ENCODE assay signal across 9 mouse cellular contexts in genomic region chr1:159686476-159687231, GRCm38 (mm10).
DNase-seq lines count a peak whose midpoint lies in the region; ATAC-seq and TF ChIP-seq lines count a peak whose summit lies in the region.
"Had no signal": no experiment of that assay in that cellular context is flagged by ENCODE, and none has a peak within 500 bp of the region (broad histone marks: within the 10 kb centered on the region; RNA-seq: fewer than 3 reads in every experiment).

No protein-coding gene starts in this region.

- no peaks in the 10 kb centered on the region for H3K36me3 ChIP-seq in neural tube, embryonic 11.5 days (ENCODE audit: control insufficient read depth, insufficient read depth, low read length)
- H3K36me3 ChIP-seq in lung, postnatal 0 days (ENCODE audit: insufficient read depth, low read length) = no peaks in the 10 kb centered on the region

- no peaks in the 10 kb centered on the region for H3K9me3 ChIP-seq in neural tube, embryonic 11.5 days (ENCODE audit: control insufficient read depth, low read length)
- no peaks in the 10 kb centered on the region for H3K9me3 ChIP-seq in lung, postnatal 0 days (ENCODE audit: low read length)
- H3K9me3 ChIP-seq: megakaryocyte, embryonic 14.5 days had no signal

- TF ChIP-seq EP300 in lung, postnatal 0 days (IDR thresholded peaks at IDR 0.05) = no peak

- 49% methylated on average over 9 of the region's 9 CpGs for WGBS in neural tube, embryonic 11.5 days
- 15% methylated on average over 9 of the region's 9 CpGs for WGBS in lung, postnatal 0 days

- no peak overlapping the region for H3K4me3 ChIP-seq in neural tube, embryonic 11.5 days (ENCODE audit: low read depth, low read length)
- no peak overlapping the region for H3K4me3 ChIP-seq in lung, postnatal 0 days (ENCODE audit: low read depth, low read length)
- H3K4me3 ChIP-seq: megakaryocyte, embryonic 14.5 days had no signal

- no peaks in the 10 kb centered on the region for H3K27me3 ChIP-seq in neural tube, embryonic 11.5 days (ENCODE audit: control insufficient read depth, insufficient read depth, low read length)
- H3K27me3 ChIP-seq in lung, postnatal 0 days (replicated peaks; ENCODE audit: insufficient read depth, low read length) = no peaks in the 10 kb centered on the region

- no peak overlapping the region for H3K4me2 ChIP-seq in neural tube, embryonic 11.5 days (ENCODE audit: low read depth)
- no peak overlapping the region for H3K4me2 ChIP-seq in lung, postnatal 0 days (replicated peaks; ENCODE audit: low read depth, low read length)

- peak; percentile 19 for DNase-seq in neural tube, embryonic 11.5 days (ENCODE audit: low spot score)
- no peak for DNase-seq in neural tube, embryonic 10.5 days (ENCODE audit: extremely low spot score, low spot score)
- peak; percentile 98 to 99 for DNase-seq in cerebellum, postnatal 36 days
- DNase-seq in heart, adult 8-10 months (ENCODE audit: low spot score) = peak; percentile 36
- peak; percentile 2 to 40 for DNase-seq in kidney, postnatal 36 days
- peak; percentile 72 for DNase-seq in lung, postnatal 0 days (ENCODE audit: low spot score)
- peak; percentile 23 to 79 for DNase-seq in spleen, postnatal 10 days (ENCODE audit: low spot score in 2 of 2)
- DNase-seq in thymus, postnatal 36 days = no peak

- peak; percentile 54 for ATAC-seq in neural tube, embryonic 11.5 days (ENCODE audit: insufficient read depth, low FRiP score, low TSS enrichment)
- ATAC-seq in lung, postnatal 0 days = peak; percentile 86

- TF ChIP-seq CTCF in lung, postnatal 0 days (IDR thresholded peaks at IDR 0.05) = no peak

- H3K4me1 ChIP-seq in neural tube, embryonic 11.5 days (ENCODE audit: control insufficient read depth, insufficient read depth, low read length) = no peaks in the 10 kb centered on the region
- H3K4me1 ChIP-seq in lung, postnatal 0 days (ENCODE audit: insufficient read depth, low read depth, low read length) = 0 out of 2 replicates have a peak, but pooled peaks cover 4% of the 10 kb centered on the region

- no peak overlapping the region for H3K9ac ChIP-seq in neural tube, embryonic 11.5 days (ENCODE audit: low read length)
- no peak overlapping the region for H3K9ac ChIP-seq in lung, postnatal 0 days (replicated peaks; ENCODE audit: low read depth)

- H3K27ac ChIP-seq in neural tube, embryonic 11.5 days (ENCODE audit: low read depth, low read length) = no peak overlapping the region
- no peak overlapping the region for H3K27ac ChIP-seq in lung, postnatal 0 days (ENCODE audit: low read length)

Comparison
In these comparisons a context has a peak if more than half of its experiments do, and no peak if none do; other contexts are left out.
1. DNase-seq: peak in neural tube, embryonic 11.5 days (single experiment), cerebellum, postnatal 36 days (2 of 2), heart, adult 8-10 months (single experiment), kidney, postnatal 36 days (2 of 2), lung, postnatal 0 days (single experiment) and spleen, postnatal 10 days (2 of 2); none in neural tube, embryonic 10.5 days (single experiment) and thymus, postnatal 36 days (0 of 2).